Comparison of ENCODE assay signal across 8 mouse cellular contexts in the genomic region with DNA sequence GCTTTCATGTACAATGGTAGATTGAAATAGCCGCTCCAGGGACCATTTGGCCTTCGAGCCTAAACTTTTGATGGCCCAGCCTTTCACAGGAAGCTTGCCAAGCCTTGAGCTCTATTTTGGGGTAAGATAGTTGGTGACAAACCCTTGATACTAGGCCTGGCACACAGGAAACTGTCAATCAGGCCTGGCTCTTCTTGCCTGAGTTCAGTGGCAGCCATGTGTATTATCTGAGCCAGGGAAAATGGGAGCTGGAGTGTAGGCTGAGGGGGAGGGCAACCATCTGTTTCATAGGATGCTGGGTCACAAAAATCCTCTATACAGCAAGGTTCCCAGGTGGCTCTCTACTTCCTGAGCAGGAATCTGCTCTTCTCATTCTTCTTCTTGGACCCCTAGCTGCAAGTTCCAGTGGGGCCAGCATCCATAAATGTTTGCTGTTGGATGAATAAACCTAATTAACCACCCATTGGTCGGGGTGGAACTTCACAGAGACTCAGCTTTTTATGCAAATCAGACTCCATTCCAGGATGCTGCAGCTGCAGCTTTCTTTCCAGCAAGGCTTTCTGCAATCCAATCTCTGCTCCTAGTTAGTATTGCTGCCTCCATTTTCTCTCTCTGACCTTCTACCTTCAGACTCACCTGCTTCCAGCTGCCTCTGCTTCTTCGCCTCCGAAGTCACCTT.
DNase-seq lines count a peak whose midpoint lies in the region; ATAC-seq lines count a peak whose summit lies in the region.

No protein-coding gene starts in this region.

- DNase-seq in adrenal gland, adult 2 months: peak; percentile 58
- DNase-seq in adrenal gland, adult 18-20 months (ENCODE audit: low spot score in 2 of 2): no peak
- peak; percentile 71 for DNase-seq in right cerebral cortex, adult 18-20 months
- DNase-seq in right cerebral cortex, postnatal 14 days: no peak
- DNase-seq in layer of hippocampus, adult 9-10 months (ENCODE audit: low spot score): peak; percentile 45
- DNase-seq in thymus, postnatal 4 days: no peak

- no peak for ATAC-seq in activated CD4-positive, CD25-positive, alpha-beta regulatory T cell, adult 4 months
- ATAC-seq in erythroid progenitor cell, adult 5-6 weeks (replicated peaks; ENCODE audit: low FRiP score, poor library complexity, severe bottlenecking): no peak

Comparison
In these comparisons a context has a peak if more than half of its experiments do, and no peak if none do; other contexts are left out.
1. DNase-seq: peak in adrenal gland, adult 2 months (single experiment), right cerebral cortex, adult 18-20 months (single experiment) and layer of hippocampus, adult 9-10 months (single experiment); none in adrenal gland, adult 18-20 months (0 of 2), right cerebral cortex, postnatal 14 days (single experiment) and thymus, postnatal 4 days (single experiment).